Mouse (Mus musculus) adrenal gland, postnatal 14 days (tissue): ENCODE results near the gene Ptprg. TPM values are rescaled to one million over a fixed set of nuclear protein-coding genes. Genes with fewer than 3 reads are reported as not detected.
A peak's percentile ranks its signal among the peaks of the same experiment; 100 is the strongest.
"Not testable (repeated sequence)": the region's sequence is repeated elsewhere in the genome, so short reads cannot be mapped to it uniquely, and the experiment has no call there.

Source experiments
- DNase-seq: peaks from one replicate; pipeline ENCODE4 v3.0.0; 2021; ENCODE audit warnings: mixed read lengths
- total RNA-seq: library from RNA; stranded (reverse); gene quantifications from 2 replicates; pipeline ENCODE4 v1.2.3, GENCODE M21; 2021

The Ptprg gene
- total RNA-seq, 1 experiment from 2014 or later: 99.9 TPM

DNA sequence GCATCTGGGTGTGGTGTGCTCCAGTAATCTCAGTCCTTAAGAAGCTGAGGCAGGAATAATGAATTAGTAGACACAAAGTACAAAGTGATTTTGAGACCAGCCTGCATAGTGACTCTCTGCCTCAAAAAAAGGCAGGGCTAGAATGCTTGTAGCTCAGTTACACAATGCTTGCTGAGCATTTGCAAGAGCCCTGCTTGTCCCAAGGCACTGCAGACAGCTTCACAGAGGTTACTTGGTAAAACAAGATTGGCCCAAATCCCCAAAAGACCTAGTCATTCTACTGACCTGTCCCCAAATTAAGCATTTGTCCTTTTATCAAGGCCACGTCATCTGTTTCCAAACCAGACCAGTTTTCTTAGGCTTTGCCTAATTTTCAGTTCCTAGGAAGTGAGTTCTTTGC lies 190.4 kb downstream of the Ptprg start:
- DNase-seq: peak; percentile 37

DNA sequence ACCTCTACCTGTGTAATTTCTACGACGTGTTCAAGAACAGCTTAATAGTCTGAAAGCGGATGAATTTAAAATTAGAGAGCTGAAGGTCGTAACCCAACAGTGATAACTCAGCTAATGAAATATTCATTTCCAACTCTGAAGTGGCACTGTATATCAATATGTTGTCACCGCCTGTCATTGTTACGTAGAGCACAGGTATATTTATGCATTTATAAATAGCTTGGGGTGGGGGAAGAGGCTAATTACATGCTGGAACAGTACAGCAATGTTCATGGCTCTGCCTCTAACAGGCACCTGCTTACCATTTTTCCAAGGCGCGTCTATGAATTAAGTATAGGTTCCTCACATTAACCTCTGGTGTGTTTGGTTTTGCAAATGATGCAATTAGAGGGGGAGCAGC lies 199.3 kb downstream of the Ptprg start:
- no peak for DNase-seq

DNA sequence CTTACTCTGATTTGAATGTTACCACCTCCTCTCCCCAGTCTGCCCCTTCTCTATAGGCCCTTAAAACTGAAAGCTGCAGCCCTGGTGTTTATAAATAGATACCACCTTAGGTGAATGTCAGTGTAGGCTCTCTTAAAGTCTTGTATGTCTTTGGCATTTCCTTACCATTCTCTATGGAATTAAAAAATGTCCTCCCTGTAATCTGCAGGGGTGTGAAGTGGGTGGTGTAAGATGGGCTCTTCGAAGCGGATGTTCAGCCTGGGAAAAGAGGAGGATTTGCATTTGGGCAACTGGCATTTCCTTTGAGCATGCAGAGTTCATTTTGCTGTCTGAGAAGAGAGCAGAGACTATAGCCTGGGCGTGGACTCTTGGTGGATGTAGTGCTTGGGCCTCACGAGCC lies 201.3 kb downstream of the Ptprg start:
- no peak for DNase-seq

DNA sequence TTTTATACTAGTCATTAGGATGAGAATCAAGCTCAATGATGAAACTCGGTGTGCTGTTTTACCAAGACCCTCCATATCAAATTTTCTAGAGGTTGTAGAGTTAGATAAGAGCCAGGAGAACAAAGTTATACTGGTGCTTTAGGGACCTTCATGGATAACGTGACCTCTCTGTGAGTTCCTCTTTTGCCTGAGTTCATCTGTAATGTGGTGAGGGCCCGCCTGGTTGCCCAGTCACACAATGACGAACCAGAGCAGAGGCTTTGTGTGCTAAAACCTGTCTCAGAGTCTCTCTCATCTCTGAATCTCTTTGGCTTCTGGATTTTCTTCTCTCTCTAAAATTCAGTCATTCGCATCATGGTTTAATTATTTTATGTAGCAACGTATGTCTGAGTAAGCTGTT lies 204.9 kb downstream of the Ptprg start:
- no peak for DNase-seq

DNA sequence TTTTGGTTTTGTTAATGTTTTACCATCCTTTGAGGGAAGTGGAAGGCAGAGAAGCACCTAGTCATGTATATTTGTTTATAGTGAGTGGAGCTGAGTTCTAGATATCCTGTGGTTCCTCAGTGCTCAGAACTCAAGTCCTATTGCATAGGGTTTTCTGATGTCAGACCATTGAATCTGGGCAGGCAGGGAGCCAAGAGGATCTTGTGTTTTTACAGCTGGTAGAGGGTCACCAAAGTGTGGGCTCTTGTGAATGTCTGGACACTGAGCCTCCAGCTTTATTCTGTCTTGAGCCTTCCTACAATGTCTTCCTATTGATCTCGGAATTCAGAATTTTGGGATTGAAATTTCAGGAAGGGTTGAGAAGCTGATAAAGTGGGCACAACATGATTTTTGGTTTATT lies 206.0 kb downstream of the Ptprg start:
- no peak for DNase-seq

DNA sequence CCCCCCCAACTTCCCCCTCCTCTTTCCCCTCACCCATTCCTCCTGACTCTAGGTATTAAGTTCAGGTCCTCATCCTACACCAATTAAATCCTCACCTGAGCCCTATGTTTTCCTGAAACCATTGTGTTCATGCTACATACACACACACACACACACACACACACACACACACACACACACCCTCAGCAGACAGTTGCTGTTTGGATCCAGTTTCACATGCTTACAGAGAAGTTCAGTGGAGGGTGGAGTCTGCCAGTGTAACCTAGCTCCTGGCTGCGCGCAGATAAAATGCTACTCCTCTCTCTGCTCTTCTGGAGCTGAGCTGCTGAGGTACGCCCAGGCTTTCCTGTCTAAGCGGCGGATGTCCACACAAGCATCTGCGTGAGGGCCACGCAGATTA lies 209.7 kb downstream of the Ptprg start:
- DNase-seq: no peak

DNA sequence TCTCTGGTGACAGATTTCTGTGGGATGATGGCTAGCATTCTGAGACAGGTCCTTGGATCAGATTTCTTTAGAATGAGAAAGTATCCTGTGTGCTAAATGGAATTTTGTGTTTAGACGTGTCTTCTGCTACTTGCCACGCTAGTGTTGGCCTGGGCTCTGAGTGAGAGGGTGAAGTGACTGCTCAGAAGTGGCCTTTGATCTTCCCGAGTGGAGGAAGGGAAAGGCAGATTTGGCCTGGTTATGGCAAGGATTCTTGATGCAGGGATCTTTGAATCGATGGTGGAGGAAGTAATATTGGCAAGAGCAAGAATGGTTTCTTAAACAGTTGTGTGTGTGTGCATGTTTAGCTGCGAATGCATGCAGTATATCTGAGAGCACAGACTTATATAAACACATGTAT lies 219.4 kb downstream of the Ptprg start:
- no peak for DNase-seq

DNA sequence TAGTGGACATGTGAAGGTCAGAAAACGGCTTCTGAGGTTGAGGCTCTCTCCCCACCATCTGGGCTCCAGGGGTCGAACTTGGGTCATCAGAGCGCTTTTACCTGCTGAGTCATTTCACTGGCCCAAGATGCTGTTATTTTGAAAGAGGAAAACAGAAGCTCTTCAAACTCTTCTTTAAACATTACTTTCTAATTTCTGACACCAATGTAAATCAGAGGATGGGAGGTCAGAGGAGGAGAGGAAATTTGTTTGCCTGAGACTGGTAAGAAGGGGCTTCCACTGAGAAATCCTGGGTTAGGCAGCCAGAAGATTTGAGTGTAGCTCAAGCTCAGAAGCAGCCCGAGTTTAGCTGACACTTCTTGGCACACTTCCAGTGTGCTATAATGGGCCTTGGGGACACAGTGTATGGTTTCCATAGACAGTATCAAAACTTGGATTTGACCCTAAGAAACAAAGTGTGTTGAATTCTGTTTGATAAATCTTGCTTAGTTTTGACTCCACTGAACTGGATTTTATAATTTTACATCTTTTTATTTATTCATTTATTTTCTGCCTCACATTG lies 221.2 kb downstream of the Ptprg start:
- peak; percentile 15 for DNase-seq

DNA sequence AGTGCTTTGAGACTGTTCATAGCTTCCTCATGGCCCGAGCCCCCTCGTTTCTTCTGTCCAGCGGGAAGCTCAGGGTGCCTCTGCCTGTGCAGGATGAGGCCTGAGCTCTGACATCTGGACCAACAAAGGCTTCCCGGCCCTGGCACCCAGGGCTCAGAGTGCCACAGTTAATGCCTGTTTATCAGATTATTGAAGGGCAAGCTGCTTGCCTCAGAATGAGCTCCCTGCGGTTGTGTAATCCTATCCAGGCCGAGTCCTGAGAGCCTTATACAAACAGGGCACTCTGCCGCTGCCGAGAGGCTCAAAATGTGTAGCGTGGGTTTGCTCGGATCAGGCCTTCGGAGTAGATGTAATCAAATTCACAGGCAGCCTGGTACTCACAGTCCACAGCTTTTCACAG lies 221.9 kb downstream of the Ptprg start:
- DNase-seq: peak; percentile 79

DNA sequence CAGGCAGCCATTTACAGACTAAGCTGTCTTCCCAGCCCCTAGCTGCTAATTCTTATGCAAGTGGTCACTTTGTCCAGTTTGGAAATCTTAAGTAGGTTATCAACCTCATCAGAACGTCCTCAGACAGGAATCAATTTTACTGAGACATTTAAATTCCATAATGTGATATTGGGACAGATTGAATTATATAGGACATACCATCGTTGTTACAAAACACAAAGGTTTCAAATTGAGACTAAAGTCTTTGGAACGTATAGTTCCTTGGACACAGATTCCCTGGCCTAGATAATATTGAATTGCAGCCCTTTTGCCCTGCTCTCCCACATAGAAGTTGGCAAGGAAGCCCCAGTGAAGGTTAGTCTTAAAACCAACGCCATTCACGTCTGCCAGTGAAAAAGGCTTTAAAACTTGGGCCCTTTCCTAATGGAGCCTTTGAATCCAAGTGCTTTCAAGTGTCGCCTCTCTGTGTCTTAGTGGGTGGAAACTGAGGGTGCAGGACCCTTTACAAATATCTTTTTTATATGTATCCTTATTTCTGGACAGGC lies 222.7 kb downstream of the Ptprg start:
- no peak for DNase-seq

DNA sequence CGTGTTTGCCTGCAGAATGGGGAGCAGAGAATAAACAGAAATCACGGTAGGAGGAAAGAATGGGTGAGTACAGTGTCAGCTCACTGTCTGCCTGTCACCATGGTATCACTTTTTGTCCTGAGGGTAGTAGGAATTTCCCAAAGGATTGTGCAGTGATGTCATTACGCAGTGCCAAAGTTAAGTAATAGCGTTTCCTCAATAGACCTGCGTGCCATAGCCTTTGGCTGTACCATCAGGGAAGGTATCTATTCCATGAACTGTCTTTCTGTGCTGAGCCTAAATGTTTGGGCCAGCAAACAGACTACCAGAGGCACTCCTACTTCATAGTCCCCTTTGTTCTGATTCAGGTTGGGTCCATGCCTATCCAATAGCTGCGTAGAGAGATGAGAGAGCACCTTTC lies 223.2 kb downstream of the Ptprg start:
- no peak for DNase-seq

DNA sequence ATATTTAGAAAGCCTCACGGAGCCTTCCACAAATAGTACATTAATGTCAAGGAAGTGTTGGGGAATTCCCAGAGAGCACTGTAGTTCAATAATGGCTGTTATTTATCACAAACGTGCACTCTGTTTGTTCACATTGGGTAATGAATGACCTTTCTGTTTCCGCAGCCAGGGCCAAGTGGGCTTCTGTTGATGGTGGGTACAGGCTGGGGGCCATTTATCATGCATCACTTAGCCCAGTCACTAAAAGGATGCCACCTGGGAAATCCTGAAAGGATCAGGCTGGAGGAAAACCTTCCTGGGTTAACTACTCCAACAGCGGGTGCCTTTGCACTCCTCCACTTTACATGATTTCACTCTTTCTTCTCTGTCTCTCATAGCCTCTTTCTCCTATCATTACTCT lies 237.9 kb downstream of the Ptprg start:
- DNase-seq: peak; percentile 17

DNA sequence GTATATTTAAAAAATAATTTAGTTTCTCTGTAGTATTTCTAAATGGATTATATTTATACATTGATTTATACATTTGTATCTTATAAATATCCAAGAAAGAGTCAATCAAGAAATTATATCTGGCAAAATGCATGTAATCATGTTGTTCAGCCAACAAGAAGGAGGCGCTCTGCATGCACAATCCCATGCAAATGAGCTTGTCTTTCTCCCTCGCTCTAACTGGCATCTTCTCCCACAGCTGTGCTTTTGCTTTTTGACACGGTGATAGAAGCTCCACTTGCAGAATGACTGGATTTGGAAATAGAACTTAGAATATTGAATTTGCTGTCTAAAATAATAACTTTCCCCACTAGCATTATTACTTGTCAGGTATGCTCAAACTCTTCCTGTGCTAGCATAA lies 240.5 kb downstream of the Ptprg start:
- no peak for DNase-seq

DNA sequence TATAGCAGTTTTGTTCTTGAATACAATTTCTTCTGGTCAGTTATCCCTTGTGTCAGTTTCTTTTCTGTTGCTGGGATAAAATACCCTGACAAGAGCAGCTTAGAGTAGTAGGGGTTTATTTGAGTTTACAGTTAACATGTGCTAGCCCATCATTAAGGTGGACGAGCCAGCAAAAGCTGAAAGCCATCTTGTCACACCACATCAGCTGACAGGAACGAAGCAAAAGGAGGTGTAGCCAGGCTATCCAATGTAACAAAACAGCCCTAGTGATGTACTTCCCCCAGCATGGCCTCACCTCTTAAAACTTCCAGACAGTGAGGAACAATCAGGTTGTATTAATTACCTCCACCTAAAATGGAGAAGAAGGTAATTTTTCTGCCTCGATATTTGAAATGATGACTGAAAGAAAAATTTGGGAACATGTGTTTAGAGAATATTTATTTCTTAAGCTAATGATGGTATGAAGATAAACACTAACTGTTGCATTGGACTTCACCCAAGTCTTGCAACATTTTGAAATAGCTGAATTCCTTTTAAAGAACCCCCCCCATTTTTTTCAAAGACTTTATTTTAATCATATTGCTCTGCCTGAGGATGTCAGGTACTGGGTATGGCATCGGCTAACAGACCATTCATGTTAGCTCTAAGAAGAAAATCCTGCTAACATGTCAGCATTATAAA lies 249.2 kb downstream of the Ptprg start:
- no peak for DNase-seq

DNA sequence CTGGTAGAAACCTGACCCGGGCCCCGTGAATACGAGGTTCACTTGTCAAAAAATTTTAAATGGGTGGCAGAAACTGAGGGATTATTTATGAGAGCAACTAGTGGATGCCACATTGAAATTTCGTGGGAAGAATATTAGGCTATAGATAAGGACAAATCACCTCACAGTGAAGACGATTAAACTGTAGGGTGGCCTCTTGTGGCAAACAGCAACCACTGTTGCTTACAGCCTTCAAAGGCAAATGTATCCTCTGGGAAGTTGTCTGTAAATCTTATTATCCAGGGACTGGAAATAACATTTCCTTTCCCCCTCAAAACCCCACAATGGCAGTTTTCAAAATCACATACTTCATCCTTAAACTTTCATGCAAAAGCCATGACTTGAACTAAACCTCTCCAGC lies 253.3 kb downstream of the Ptprg start:
- no peak for DNase-seq

DNA sequence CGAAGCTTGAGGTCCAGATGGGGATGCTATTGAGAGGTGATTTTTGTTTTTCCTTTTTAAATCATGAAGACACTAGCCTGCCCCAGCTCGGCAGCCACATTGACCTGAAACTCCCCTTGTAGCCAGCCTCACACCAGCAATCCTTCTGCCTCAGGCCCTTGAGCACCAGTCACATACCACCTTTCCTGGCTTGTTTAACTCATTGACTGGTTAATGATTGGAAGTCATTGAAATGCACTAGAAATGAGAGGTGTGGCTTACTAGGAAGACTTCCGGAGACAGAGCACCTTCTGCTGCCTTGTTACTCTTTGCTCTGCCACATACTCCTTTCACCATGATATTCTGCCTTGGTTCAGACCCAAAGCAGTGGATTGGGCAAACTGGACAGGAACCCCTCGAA lies 254.1 kb downstream of the Ptprg start:
- DNase-seq: no peak

DNA sequence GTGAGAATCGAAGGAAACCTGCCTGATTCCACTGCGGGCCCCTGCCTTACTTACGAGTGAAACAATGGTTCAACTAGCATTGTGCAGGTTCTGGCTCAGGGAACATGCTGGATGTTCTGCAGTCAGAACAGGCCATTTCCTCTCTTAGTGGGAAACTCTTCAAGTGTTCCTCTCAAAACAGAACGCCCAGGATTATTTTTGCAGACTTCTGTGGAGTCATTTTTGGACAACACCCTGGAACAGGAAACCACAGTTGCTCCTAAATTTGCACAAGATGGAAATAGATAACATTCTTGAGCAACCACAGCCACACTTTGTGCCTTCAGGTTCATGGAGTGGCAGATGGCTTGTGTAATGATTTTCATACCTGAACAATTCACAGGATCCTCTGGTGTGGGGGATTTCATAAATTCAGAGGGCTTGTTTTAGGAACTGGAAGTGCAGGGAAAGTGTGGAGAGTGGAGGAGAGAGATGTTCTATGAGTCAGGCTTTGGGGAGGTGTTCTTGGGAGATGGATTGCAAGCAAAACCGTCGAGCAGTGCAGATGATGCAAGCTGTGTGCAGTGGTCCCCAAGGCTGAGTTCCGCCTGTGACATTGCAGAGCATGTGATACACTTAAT lies 257.9 kb downstream of the Ptprg start:
- peak; percentile 56 for DNase-seq

DNA sequence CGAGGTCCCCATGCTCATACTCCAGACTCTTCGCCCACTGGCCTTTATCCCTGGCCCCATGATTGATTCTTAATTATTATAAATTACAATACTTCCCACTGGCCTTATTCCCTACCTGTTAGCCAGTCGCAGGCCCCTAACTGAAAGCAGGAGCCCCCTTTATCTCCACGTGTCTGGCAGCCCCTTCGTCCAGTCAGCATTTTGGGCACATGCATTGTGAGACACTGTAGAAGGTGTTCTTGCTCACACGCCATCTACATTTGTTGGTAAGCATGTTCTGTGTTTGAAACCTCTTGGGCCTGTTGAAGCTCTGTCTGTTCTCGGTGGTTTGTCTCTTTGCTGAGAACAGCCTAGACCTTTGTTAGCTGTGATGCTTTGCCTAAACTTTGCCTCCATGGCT lies 259.0 kb downstream of the Ptprg start:
- DNase-seq: no peak

DNA sequence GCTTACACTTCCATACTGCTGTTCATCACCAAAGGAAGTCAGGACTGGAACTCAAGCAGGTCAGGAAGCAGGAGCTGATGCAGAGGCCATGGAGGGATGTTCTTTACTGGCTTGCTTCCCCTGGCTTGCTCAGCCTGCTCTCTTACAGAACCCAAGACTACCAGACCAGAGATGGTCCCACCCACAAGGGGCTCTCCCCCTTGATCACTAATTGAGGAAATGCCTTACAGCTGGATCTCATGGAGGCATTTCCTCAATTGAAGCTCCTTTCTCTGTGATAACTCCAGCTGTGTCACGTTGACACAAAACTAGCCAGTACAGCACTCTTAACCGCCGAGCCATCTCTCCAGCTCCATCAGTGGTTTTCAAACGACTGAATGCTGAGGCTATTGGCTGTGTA lies 261.5 kb downstream of the Ptprg start:
- not testable (repeated sequence) for DNase-seq

DNA sequence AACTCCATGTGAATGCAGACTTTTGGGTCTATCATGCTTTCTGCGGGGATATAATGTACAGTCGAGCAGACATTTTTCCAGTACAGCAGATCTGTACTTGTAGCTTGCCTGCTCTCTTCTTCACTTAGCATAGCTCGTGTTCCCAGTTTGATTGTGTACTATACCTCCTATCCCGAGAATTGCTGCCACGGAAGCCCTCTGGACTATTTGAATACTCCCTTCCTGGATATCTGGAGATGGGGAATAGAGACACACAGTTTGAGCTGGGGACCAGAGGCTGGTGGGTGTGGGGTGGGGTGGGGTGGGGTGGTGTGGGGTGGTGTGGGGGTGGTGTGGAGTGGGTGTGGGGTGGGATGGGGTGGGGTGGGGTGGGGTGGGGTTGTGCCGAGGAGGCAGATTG lies 263.9 kb downstream of the Ptprg start:
- DNase-seq: no peak

DNA sequence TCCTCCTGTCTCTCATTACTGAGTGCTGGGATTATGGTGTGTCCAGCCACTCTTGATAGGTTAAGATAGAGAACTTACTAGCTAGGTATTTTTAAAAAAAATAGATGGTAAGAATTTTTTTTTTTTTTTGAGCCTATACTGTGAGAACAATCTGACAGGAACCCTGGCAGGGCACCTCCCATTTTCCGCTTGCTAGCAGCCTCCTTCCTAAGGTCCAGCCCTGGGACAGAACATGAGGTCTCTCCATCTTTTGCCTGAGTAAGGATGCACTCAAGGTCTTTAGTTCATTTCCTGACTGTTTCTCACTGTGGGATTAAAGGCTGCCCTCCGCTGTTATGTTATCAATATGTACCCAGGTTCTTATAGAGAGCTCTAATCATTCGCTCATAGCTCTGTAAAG lies 264.7 kb downstream of the Ptprg start:
- no peak for DNase-seq

DNA sequence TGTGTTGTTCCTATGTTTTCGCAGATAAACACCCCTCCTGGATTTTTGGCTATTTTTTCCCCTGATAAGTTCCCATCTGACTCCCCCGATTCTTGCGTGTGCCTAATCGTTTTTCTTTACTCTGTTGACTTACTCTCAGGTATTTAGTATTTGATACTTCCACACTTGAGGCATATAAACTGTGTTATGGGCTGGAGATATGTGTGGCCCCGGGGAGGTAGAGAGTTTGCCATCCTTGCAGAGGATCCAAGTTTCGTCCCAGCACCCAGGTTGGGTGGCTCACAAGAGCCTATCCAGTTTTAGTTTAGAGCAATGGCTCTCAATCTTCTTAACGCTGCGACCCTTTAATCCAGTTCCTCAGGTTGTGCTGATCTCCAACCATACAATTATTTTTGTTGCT lies 265.4 kb downstream of the Ptprg start:
- no peak for DNase-seq

DNA sequence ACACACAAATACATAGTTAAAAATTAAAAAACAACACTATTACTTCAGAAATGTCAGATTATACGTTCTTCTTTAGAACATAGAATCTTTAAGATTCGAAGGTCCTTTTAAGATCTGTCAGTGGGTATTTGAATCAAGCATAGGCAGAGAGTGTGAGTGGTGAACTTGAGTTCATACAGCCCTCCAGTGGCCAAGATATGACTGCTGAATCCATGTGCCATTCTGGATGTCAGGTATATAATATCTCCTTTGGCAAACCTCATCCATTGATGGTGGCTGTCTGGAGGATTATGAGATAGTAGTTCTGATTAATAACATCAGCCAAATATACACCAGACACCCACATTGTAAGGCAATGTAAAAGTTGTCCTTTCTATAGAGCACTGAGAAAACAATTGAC lies 266.0 kb downstream of the Ptprg start:
- no peak for DNase-seq
